Mouse (Mus musculus) forebrain, embryonic 16.5 days (tissue): ENCODE measurements around the gene Pdcd2l. TPM values are rescaled to one million over a fixed set of nuclear protein-coding genes. Genes with fewer than 3 reads are reported as not detected.

Source experiments
- ATAC-seq: fragments of 200-750 bp; cut with Nextera tagmentation; 2 replicates; pipeline ENCODE4 v1.8.0; 2017; ENCODE audit warnings: mild to moderate bottlenecking, moderate library complexity
- H3K27ac ChIP-seq: fragments of 300-500 bp; sonication (generic); 2 replicates; pipeline ENCODE4 v1.5.1; 2014; ENCODE audit warnings: low read length, control low read depth
- H3K27me3 ChIP-seq: fragments of 300-500 bp; sonication (generic); replicated peaks from 2 replicates; pipeline ENCODE4 v1.6.1; 2014; ENCODE audit warnings: low read length; ENCODE audit not compliant: control insufficient read depth, insufficient read depth
- H3K36me3 ChIP-seq: fragments of 300-500 bp; sonication (generic); 2 replicates; pipeline ENCODE4 v1.6.1; 2014; ENCODE audit not compliant: control insufficient read depth, insufficient read depth
- H3K4me1 ChIP-seq: fragments of 300-500 bp; sonication (generic); replicated peaks from 2 replicates; pipeline ENCODE4 v1.6.1; 2014; ENCODE audit warnings: low read length; ENCODE audit not compliant: control insufficient read depth, insufficient read depth
- H3K4me2 ChIP-seq: fragments of 300-500 bp; sonication (generic); 2 replicates; pipeline ENCODE4 v1.6.1; 2014; ENCODE audit warnings: mild to moderate bottlenecking, low read length, control low read depth
- H3K4me3 ChIP-seq: fragments of 300-500 bp; sonication (generic); replicated peaks from 2 replicates; pipeline ENCODE4 v1.5.1; 2014; ENCODE audit warnings: mild to moderate bottlenecking, low read length, control low read depth
- H3K9ac ChIP-seq: fragments of 300-500 bp; sonication (generic); replicated peaks from 2 replicates; pipeline ENCODE4 v1.6.1; 2014; ENCODE audit warnings: low read depth, low read length, control low read depth
- H3K9me3 ChIP-seq: fragments of 300-500 bp; sonication (generic); 2 replicates; pipeline ENCODE4 v1.6.1; 2016; ENCODE audit warnings: low read length; ENCODE audit not compliant: control insufficient read depth
- WGBS: fragments of 180-500 bp; shearing (Covaris S2); extraction: QIAGEN DNeasy Blood & Tissue Kit; methylation state at CpG from one replicate; pipeline ENCODE4 v1.1.7; 2014; 5-methylcytosine and 5-hydroxymethylcytosine counted together
- polyA plus RNA-seq: library from polyadenylated mRNA; unstranded; fragments of >200 nt; fragmentation: Nextera tagmentation; extraction: Ambion mirVana; gene quantifications from 2 replicates; pipeline ENCODE4 v1.2.1, GENCODE M21; 2015

The Pdcd2l gene
- 71.2 and 92.6 TPM in 2 replicates for polyA plus RNA-seq

GRCm38 (mm10) chr7:34196132-34197128 is at the start of gene Pdcd2l:
Gene Pdcd2l (minus strand): TSS chr7:34196661.
- peak within 1 kb of the TSS; percentile 94 for H3K9ac ChIP-seq
- ATAC-seq: peak; percentile 96
- WGBS: 3% methylated on average over 70 of the region's 70 CpGs
- H3K27ac ChIP-seq: peak within 1 kb of the TSS; percentile 52; the same call in 1 of the 2 replicates
- H3K4me1 ChIP-seq: peaks cover 8% of the 10 kb centered on the region
- peak within 1 kb of the TSS; percentile 71 for H3K4me2 ChIP-seq
- H3K27me3 ChIP-seq: no peaks in the 10 kb centered on the region
- H3K9me3 ChIP-seq: no peaks in the 10 kb centered on the region
- H3K36me3 ChIP-seq: peaks cover 10% of the 10 kb centered on the region
- H3K4me3 ChIP-seq: peak within 1 kb of the TSS; percentile 63

DNA sequence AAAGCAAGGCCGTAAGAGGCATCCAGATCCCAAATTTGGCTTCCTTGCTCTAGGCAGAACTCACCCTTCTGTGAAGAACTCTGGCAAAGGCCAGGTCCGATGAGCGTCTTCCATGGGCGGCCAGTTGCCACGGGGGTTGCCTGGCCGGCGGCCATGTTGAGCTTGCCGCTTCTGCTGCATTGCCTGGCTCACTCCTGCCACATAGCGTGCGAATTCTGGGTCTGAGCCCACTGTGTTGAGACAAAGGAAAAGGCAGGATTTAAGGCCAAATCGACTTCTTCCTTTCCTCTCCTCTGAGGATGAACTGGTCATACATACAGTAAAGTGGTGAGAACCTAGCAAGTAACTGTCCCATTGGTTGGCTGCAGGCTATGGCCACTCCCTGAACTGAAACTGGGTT is 45.7 kb upstream of the Pdcd2l start:
- Histone ChIP-seq H3K4me2 (no peak overlapping the region), H3K4me1 (no peaks in the 10 kb centered on the region), H3K27me3 (no peaks in the 10 kb centered on the region), H3K4me3 (no peak overlapping the region), H3K9me3 (no peaks in the 10 kb centered on the region), H3K27ac (no peak overlapping the region), H3K9ac (no peak overlapping the region), H3K36me3 (peaks cover 42% of the 10 kb centered on the region)
- ATAC-seq: no peak
- WGBS: 83% methylated on average over 11 of the region's 11 CpGs

DNA sequence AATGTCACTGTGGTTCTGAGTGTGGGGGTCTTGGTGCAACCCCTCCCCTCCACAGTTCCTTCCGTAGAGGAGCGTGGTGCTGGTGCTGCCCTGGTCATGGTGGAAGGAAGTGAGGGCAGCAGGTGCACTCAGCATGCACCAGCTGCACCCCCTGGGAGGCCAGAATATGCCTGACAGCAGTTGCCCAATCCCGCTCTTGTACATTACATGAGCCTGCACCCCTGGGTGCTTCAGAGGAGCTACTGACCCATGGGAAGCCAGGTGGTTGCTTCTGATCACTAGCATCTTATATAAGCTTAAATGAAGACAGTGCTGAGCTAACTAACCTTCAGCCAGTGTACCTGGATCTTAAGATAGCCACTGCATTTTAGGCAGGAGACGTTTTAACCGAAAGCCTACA is 41.6 kb upstream of the Pdcd2l start:
- Histone ChIP-seq H3K4me1 (peaks cover 12% of the 10 kb centered on the region), H3K27me3 (no peaks in the 10 kb centered on the region), H3K27ac (no peak overlapping the region), H3K4me2 (no peak overlapping the region), H3K9me3 (no peaks in the 10 kb centered on the region), H3K4me3 (no peak overlapping the region), H3K36me3 (peaks cover 29% of the 10 kb centered on the region), H3K9ac (no peak overlapping the region)
- WGBS: 95% methylated on average over 5 of the region's 5 CpGs
- ATAC-seq: no peak

GRCm38 (mm10) chr7:34235602-34236001 is 39.1 kb upstream of the Pdcd2l start:
- peaks cover 12% of the 10 kb centered on the region for H3K4me1 ChIP-seq
- H3K9ac ChIP-seq: no peak overlapping the region
- H3K4me3 ChIP-seq: no peak overlapping the region
- H3K36me3 ChIP-seq: peaks cover 28% of the 10 kb centered on the region
- no peaks in the 10 kb centered on the region for H3K9me3 ChIP-seq
- no peaks in the 10 kb centered on the region for H3K27me3 ChIP-seq
- 87% methylated on average over 5 of the region's 5 CpGs for WGBS
- H3K27ac ChIP-seq: no peak overlapping the region
- ATAC-seq: no peak
- no peak overlapping the region for H3K4me2 ChIP-seq

- WGBS: 2% methylated on average over 17 of the region's 17 CpGs
- peak; percentile 2 for ATAC-seq
These were observed 38.4 kb upstream of the Pdcd2l start for GRCm38 (mm10) chr7:34234610-34235561.

GRCm38 (mm10) chr7:34233909-34234609 is 37.6 kb upstream of the Pdcd2l start:
- Histone ChIP-seq H3K9me3 (no peaks in the 10 kb centered on the region), H3K4me3 (peak overlapping the region; percentile 56), H3K27me3 (no peaks in the 10 kb centered on the region), H3K36me3 (peaks cover 15% of the 10 kb centered on the region), H3K27ac (peak overlapping the region; percentile 87), H3K4me1 (peaks cover 17% of the 10 kb centered on the region), H3K4me2 (peak overlapping the region; percentile 71), H3K9ac (peak overlapping the region; percentile 56)
- WGBS: 0% methylated on average over 46 of the region's 46 CpGs
- ATAC-seq: peak; percentile 97

More at GRCm38 (mm10) chr7:34234610-34235561, 38.4 kb upstream of the Pdcd2l start:
- H3K9me3 ChIP-seq: no peaks in the 10 kb centered on the region
- no peaks in the 10 kb centered on the region for H3K27me3 ChIP-seq
- peak overlapping the region; percentile 71 for H3K4me2 ChIP-seq
- peaks cover 12% of the 10 kb centered on the region for H3K4me1 ChIP-seq
- peaks cover 23% of the 10 kb centered on the region for H3K36me3 ChIP-seq
- peak overlapping the region; percentile 87 for H3K27ac ChIP-seq
- H3K9ac ChIP-seq: peak overlapping the region; percentile 56
- peak overlapping the region; percentile 56 for H3K4me3 ChIP-seq

DNA sequence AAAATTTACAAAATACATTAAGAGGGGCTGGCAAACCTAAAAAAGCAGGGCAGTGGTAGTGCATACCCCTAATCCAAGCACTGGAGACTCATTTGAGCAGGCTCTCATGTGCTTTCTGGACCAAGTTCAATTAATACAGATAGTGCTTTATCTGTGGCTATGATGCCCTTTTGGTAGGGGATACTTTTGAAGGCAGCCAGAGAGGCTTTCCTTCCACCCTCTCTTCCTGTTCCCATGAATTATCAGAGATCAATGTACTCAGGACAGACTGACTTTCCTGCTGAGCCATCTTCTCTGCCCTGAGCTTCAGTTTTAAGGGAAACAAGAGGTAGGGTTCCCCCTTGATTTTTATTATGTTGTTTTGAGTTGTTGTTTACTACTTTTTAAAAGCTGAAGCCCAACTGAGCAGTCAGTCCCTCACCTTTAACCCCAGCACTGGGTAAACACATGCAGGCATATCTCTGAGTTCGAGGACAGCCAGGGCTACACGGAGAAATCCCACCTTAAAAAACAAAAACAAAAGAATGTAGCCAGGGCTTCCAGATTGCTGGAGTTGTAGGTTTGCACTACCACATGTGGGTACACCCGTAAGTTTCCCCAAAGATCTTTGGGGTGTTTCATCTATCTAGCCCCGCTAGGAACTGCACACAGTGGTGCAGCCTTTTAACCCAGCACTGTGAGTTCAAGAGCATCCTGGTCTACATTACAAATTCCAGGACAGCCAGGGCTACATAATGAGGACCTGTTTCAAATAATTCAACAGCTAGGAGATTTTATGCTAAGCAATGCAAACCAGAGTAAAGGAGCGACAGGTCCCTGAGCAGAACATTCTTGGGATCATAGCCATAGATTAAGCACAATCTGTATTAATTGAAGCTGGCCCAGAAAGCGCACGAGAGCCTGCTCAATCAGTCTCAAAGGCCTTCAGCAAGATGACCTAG is 36.6 kb upstream of the Pdcd2l start:
- 40% methylated on average over 7 of the region's 7 CpGs for WGBS
- H3K9ac ChIP-seq: peak overlapping the region; percentile 56

GRCm38 (mm10) chr7:34230116-34230515 is 33.7 kb upstream of the Pdcd2l start, which contains the start of gene Gpi1:
Gene Gpi1 (minus strand): TSS chr7:34230336.
- Histone ChIP-seq H3K9me3 (no peaks in the 10 kb centered on the region), H3K4me3 (peak within 1 kb of the TSS; percentile 69), H3K36me3 (no peaks in the 10 kb centered on the region), H3K9ac (peak within 1 kb of the TSS; percentile 76), H3K4me2 (peak within 1 kb of the TSS; percentile 80), H3K27me3 (no peaks in the 10 kb centered on the region), H3K4me1 (peaks cover 24% of the 10 kb centered on the region), H3K27ac (peak within 1 kb of the TSS; percentile 27)
- WGBS: under 1% methylated on average over 39 of the region's 39 CpGs
- peak; percentile 51 for ATAC-seq

More for the DNA sequence above, 36.6 kb upstream of the Pdcd2l start:
- Histone ChIP-seq H3K4me2 (peak overlapping the region; percentile 71), H3K9me3 (no peaks in the 10 kb centered on the region), H3K27me3 (no peaks in the 10 kb centered on the region), H3K4me3 (peak overlapping the region; percentile 56), H3K27ac (peak overlapping the region; percentile 87), H3K36me3 (peaks cover 8% of the 10 kb centered on the region; the same call in 1 of the 2 replicates), H3K4me1 (peaks cover 24% of the 10 kb centered on the region)
- no peak for ATAC-seq
